Mouse (Mus musculus) limb, embryonic 11.5 days (tissue): Measurements from ENCODE around the gene Lrrc4. TPM values are rescaled to one million over a fixed set of nuclear protein-coding genes. Genes with fewer than 3 reads are reported as not detected.

Experiments used
- ATAC-seq: fragments of 200-750 bp; cut with Nextera tagmentation; 2 replicates; pipeline ENCODE4 v1.8.0; 2017; ENCODE audit warnings: low read depth; ENCODE audit not compliant: insufficient number of reproducible peaks, low FRiP score, low TSS enrichment
- DNase-seq: peaks from one replicate; pipeline ENCODE4 v3.0.0-alpha.2; 2015; ENCODE audit warnings: low spot score
- H3K27ac ChIP-seq: fragments of 300-500 bp; sonication (generic); replicated peaks from 2 replicates; pipeline ENCODE4 v1.5.1; 2014; ENCODE audit warnings: low read depth, mild to moderate bottlenecking, low read length
- H3K27me3 ChIP-seq: fragments of 300-500 bp; sonication (generic); 2 replicates; pipeline ENCODE4 v1.6.1; 2014; ENCODE audit warnings: mild to moderate bottlenecking, low read length, mixed read lengths; ENCODE audit not compliant: control insufficient read depth, insufficient read depth
- H3K36me3 ChIP-seq: fragments of 300-500 bp; sonication (generic); 2 replicates; pipeline ENCODE4 v1.6.1; 2014; ENCODE audit warnings: mild to moderate bottlenecking, low read length, moderate library complexity, mixed read lengths; ENCODE audit not compliant: control insufficient read depth, insufficient read depth
- H3K4me1 ChIP-seq: fragments of 300-500 bp; sonication (generic); 2 replicates; pipeline ENCODE4 v1.6.1; 2014; ENCODE audit warnings: low read length, mixed read lengths; ENCODE audit not compliant: control insufficient read depth, insufficient read depth
- H3K4me2 ChIP-seq: fragments of 300-500 bp; sonication (generic); 2 replicates; pipeline ENCODE4 v1.6.1; 2014; ENCODE audit warnings: low read depth, mild to moderate bottlenecking, moderate library complexity; ENCODE audit not compliant: severe bottlenecking
- H3K4me3 ChIP-seq: fragments of 300-500 bp; sonication (generic); 2 replicates; pipeline ENCODE4 v1.5.1; 2014; ENCODE audit warnings: low read depth, low read length
- H3K9ac ChIP-seq: fragments of 300-500 bp; sonication (generic); 2 replicates; pipeline ENCODE4 v1.6.1; 2014; ENCODE audit warnings: mild to moderate bottlenecking, low read length
- H3K9me3 ChIP-seq: fragments of 300-500 bp; sonication (generic); 2 replicates; pipeline ENCODE4 v1.6.1; 2016; ENCODE audit warnings: low read length; ENCODE audit not compliant: control insufficient read depth
- WGBS: fragments of 180-500 bp; shearing (Covaris S2); extraction: QIAGEN DNeasy Blood & Tissue Kit; methylation state at CpG from one replicate; pipeline ENCODE4 v1.1.7; 2014; 5-methylcytosine and 5-hydroxymethylcytosine counted together
- polyA plus RNA-seq: library from polyadenylated mRNA; unstranded; fragments of >200 nt; fragmentation: Nextera tagmentation; extraction: Ambion mirVana; gene quantifications from 2 replicates; pipeline ENCODE4 v1.2.1, GENCODE M21; 2014

The Lrrc4 gene
- polyA plus RNA-seq, 1 experiment from 2014 or later, result 0.48 TPM

GRCm38 (mm10) chr6:28767891-28768481 is 63.6 kb downstream of the Lrrc4 start:
- no peak for ATAC-seq
- Histone ChIP-seq H3K4me1 (no peaks in the 10 kb centered on the region), H3K27me3 (no peaks in the 10 kb centered on the region), H3K4me3 (no peak overlapping the region), H3K9me3 (no peaks in the 10 kb centered on the region), H3K36me3 (0 out of 2 replicates have a peak, but pooled peaks cover 2% of the 10 kb centered on the region), H3K9ac (no peak overlapping the region), H3K27ac (no peak overlapping the region), H3K4me2 (no peak overlapping the region)
- 89% methylated on average over 6 of the region's 6 CpGs for WGBS
- DNase-seq, result no peak

GRCm38 (mm10) chr6:28766622-28767021 is 64.9 kb downstream of the Lrrc4 start:
- Histone ChIP-seq H3K36me3 (0 out of 2 replicates have a peak, but pooled peaks cover 2% of the 10 kb centered on the region), H3K4me2 (no peak overlapping the region), H3K27ac (no peak overlapping the region), H3K27me3 (no peaks in the 10 kb centered on the region), H3K4me1 (no peaks in the 10 kb centered on the region; the same call in 1 of the 2 replicates), H3K9ac (no peak overlapping the region), H3K4me3 (no peak overlapping the region), H3K9me3 (no peaks in the 10 kb centered on the region)
- ATAC-seq, result no peak
- 87% methylated on average over 3 of the region's 3 CpGs for WGBS
- no peak for DNase-seq

GRCm38 (mm10) chr6:28762132-28762775 is 69.3 kb downstream of the Lrrc4 start:
- H3K4me1 ChIP-seq, result no peaks in the 10 kb centered on the region; the same call in 1 of the 2 replicates
- DNase-seq, result no peak

DNA sequence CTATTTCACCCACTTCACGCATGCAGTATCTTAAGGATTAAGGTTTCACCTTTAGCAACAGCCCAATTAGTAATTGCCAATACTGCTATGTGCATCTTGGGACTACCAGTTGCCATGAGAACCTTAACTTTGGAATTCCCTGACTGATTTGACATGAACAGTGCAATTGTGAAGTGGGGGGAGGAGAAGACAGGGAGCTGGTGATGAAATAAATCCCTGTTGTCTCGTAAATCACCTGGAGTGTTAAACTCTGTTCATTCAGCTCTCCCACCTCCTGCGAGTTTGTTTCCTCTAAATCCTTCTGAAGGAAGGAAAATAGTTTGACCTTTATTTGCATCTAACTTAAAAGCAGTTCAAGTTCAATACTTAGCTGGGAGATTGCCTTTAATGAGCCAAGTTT is 69.8 kb downstream of the Lrrc4 start:
- no peak overlapping the region for H3K4me2 ChIP-seq
- ATAC-seq, result no peak
- no peak for DNase-seq
- H3K4me3 ChIP-seq, result no peak overlapping the region
- H3K9ac ChIP-seq, result no peak overlapping the region
- H3K9me3 ChIP-seq, result no peaks in the 10 kb centered on the region
- 34% methylated on average over 3 of the region's 3 CpGs for WGBS
- H3K27me3 ChIP-seq, result no peaks in the 10 kb centered on the region
- H3K4me1 ChIP-seq, result no peaks in the 10 kb centered on the region; the same call in 1 of the 2 replicates
- no peaks in the 10 kb centered on the region for H3K36me3 ChIP-seq
- no peak overlapping the region for H3K27ac ChIP-seq

More at GRCm38 (mm10) chr6:28762132-28762775, 69.3 kb downstream of the Lrrc4 start:
- no peaks in the 10 kb centered on the region for H3K9me3 ChIP-seq
- no peaks in the 10 kb centered on the region for H3K27me3 ChIP-seq
- no peak overlapping the region for H3K9ac ChIP-seq
- H3K4me3 ChIP-seq, result no peak overlapping the region
- no peaks in the 10 kb centered on the region for H3K36me3 ChIP-seq
- H3K27ac ChIP-seq, result no peak overlapping the region
- WGBS, result 23% methylated on average over 5 of the region's 5 CpGs
- ATAC-seq, result no peak
- no peak overlapping the region for H3K4me2 ChIP-seq

DNA sequence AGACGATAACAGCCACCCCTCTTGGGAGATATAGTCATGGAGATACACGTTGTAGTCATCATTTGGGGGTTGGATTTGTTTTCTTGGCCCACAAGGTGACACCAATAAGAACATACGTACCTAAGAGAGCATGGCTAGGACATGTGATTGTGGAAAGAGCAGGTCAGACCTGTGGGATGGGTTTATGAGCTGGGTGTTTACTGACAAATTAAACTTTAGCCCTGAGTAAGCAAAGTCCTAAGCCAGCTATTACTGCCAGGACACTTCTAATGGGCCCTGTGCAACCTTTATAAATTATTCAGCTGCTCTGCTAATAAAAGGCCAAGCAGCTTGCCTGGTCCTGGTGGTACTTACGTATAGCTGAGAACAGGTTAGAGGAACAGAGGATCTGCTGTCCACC is 73.3 kb downstream of the Lrrc4 start:
- 74% methylated on average over 4 of the region's 4 CpGs for WGBS
- H3K27ac ChIP-seq, result no peak overlapping the region
- no peaks in the 10 kb centered on the region for H3K27me3 ChIP-seq
- ATAC-seq (no peak), DNase-seq (no peak)
- no peak overlapping the region for H3K4me3 ChIP-seq
- no peak overlapping the region for H3K4me2 ChIP-seq
- H3K36me3 ChIP-seq, result no peaks in the 10 kb centered on the region
- H3K9me3 ChIP-seq, result no peaks in the 10 kb centered on the region
- no peak overlapping the region for H3K9ac ChIP-seq
- no peaks in the 10 kb centered on the region; the same call in 1 of the 2 replicates for H3K4me1 ChIP-seq

DNA sequence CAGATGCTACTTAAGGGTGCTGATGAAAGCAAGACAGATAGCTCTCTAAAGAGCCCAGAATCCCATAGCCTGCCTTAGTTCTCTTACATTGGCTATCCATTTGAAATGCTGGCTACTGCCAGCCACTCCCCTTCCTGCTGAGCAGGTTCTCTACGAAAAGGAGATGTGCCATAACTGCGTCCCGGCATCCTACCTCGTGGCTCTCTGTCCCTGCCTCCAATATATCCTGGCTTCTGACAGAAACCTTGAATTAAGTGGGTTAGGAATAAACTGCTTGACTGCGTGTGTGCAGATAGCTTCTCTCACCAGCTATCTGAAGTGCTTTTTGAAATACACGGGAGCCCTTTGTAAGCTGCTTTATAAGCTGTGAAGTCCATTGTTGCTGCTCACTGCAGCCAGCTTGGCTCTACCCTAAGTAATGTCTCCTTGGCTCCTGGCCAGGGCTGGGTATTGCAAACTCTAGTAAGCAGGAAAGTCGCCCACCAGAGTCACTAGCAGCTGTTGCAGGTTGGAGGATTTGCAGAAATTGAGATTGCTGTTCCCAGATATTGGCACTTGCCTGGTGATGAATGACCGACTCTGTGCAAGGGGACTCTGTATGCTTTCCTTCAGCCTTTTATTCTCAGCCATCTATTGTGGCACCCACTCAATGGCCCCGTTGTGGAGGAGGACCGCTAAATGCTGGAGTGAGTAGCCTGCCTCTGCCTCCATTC is 75.1 kb downstream of the Lrrc4 start:
- DNase-seq (no peak), ATAC-seq (no peak)
- no peaks in the 10 kb centered on the region for H3K4me1 ChIP-seq
- H3K4me3 ChIP-seq, result no peak overlapping the region
- H3K9ac ChIP-seq, result no peak overlapping the region
- 89% methylated on average over 10 of the region's 10 CpGs for WGBS
- H3K4me2 ChIP-seq, result no peak overlapping the region
- H3K36me3 ChIP-seq, result no peaks in the 10 kb centered on the region
- H3K27ac ChIP-seq, result no peak overlapping the region
- no peaks in the 10 kb centered on the region for H3K27me3 ChIP-seq
- no peaks in the 10 kb centered on the region for H3K9me3 ChIP-seq

GRCm38 (mm10) chr6:28754127-28754898 is 77.2 kb downstream of the Lrrc4 start:
- no peak for ATAC-seq
- Histone ChIP-seq H3K4me1 (no peaks in the 10 kb centered on the region), H3K9me3 (no peaks in the 10 kb centered on the region), H3K36me3 (no peaks in the 10 kb centered on the region), H3K9ac (no peak overlapping the region), H3K4me2 (no peak overlapping the region), H3K27ac (no peak overlapping the region), H3K4me3 (no peak overlapping the region), H3K27me3 (no peaks in the 10 kb centered on the region)
- no peak for DNase-seq
- WGBS, result 88% methylated on average over 6 of the region's 6 CpGs

DNA sequence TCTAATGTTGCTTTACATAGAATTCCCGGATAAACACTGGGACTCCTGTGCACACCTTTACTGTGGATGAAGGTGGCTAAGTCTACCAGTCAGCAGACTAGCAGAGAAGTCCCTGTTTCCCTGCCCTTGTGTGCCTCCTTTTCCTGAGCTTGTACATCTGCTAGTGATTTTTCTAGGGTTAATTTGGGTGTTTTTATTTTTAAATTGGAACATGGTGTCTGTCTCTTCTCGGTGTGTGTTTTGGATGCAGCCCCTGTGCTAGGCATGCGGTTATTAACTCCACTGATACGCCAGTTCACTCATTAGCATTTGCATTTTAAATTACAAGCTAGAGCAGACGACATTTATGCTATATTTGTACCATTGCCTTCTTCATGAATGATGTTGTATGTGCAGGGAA is 77.9 kb downstream of the Lrrc4 start:
- H3K4me1 ChIP-seq, result no peaks in the 10 kb centered on the region
- 72% methylated on average over 5 of the region's 5 CpGs for WGBS
- no peak for ATAC-seq

More for the DNA sequence above, 77.9 kb downstream of the Lrrc4 start:
- H3K4me3 ChIP-seq, result no peak overlapping the region
- no peaks in the 10 kb centered on the region for H3K9me3 ChIP-seq
- no peak overlapping the region for H3K4me2 ChIP-seq
- no peak overlapping the region for H3K27ac ChIP-seq
- no peaks in the 10 kb centered on the region for H3K36me3 ChIP-seq
- H3K27me3 ChIP-seq, result no peaks in the 10 kb centered on the region
- DNase-seq, result no peak
- H3K9ac ChIP-seq, result no peak overlapping the region
